Mouse (Mus musculus): ENCODE measurements around the gene Kirrel3.

Kirrel3 gene

DNA sequence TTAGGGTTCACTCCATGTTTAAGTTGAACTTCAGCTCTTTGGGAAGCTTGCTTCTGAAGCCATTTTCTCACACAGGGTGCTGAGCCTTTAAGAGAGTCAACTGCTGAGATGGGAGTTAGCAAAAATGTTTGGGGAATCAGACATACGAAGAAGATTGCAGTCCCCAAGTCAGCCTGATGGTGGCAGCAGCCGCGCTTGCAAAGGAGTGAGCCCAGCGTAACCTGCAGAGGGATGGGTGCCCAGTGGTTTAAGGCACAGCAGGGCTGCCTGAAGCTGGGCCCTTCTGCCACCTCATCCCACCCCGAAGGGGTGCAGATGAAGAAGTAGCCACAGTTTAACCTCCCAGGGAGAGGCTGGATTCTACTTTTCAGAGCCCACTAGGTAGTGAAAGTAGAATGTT, 13.0 kb downstream of the Kirrel3 start:
- DNase-seq (ENCODE audit: low read depth, low spot score), result peak; percentile 76

DNA sequence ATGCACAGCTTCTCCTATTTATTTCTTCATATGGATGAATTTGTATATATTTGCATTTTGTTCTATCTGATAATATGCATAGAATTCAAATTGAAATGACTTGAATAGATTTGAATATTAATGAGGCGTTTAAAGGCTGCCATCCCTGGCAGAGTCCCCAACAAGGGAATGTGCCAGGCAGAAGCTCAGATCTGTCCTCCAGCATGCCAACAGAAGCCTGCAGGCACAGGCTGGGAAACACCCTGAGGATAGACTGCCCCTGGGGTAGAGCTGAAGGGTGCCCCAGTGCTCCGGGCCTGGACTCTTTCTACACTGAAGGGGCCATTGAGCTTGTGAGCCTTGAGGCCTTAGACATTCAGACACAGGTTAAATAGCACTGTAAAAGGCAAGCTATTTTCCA, 21.5 kb downstream of the Kirrel3 start:
- no peak for DNase-seq (ENCODE audit: low read depth, low spot score)

DNA sequence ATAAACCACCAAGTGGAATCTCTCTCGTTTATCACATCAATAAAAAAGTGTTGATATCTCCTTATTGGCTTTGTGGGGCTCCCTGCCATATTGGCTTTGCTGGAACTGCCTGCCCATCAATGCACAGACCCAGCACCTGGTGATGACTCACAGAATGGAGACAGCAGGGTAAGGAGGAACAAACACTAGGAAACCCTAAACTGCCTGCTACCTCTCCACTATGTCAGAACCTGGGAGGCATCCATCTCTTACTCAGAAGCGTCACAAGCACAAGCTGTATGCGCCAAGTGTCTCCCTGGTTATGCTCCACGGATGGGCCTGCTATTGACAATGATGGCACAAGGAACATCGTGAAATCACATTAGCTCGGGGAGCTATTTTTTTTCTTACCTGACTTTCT, 33.2 kb downstream of the Kirrel3 start:
- no peak for DNase-seq (ENCODE audit: low read depth, low spot score)

DNA sequence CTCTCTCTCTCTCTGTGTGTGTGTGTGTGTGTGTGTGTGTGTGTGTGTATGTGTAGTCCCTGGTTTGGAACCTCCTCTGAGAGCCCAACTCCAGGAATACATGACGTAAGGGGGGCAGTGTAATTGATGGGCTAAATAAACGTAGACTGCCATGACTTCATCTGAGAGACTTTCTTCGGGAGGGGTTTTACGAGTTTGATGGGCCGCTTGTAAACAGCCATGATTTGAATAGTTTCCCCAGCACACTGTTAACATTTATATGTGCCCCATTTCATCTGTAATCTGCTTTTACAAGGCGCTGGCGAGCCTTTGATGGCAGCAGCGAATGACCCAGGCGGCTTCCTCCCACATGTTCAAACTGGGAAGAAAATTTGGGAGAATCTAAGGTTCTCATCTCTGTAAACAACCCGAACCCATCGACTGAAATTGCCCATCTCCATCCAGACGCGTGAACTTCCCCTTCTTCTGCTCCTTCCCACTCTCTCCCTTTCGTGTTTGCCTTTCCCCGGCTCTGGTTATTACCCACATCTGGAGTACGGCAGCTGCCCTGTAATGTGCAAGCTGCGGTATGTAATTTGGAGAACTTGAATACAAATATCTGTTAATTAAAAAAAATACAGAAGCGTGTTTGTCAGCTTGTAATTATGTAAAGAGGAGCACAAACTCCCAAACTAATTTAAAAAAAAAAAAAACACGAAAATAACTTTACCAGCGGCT, 34.7 kb downstream of the Kirrel3 start:
- peak; percentile 54 for DNase-seq (ENCODE audit: low read depth, low spot score)

DNA sequence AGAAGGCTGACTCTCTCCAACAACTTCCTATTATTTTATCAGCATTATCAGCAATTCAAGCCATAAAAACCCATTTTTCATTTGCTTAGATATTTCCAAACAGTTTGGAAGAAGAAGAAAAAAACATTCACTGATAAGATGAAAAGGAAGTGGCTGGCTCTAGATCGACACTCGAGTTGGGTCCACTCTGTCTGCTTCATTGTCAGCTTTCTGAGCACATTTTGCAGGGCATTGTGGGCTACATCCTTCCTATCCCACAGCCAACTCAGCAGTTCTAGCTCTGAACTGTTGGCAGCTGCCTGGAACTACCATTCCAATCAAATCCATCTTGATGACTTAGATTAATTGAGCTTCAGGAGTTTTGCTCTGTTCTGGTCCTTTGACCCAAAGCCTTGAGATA, 40.0 kb downstream of the Kirrel3 start:
- no peak for DNase-seq (ENCODE audit: low read depth, low spot score)

DNA sequence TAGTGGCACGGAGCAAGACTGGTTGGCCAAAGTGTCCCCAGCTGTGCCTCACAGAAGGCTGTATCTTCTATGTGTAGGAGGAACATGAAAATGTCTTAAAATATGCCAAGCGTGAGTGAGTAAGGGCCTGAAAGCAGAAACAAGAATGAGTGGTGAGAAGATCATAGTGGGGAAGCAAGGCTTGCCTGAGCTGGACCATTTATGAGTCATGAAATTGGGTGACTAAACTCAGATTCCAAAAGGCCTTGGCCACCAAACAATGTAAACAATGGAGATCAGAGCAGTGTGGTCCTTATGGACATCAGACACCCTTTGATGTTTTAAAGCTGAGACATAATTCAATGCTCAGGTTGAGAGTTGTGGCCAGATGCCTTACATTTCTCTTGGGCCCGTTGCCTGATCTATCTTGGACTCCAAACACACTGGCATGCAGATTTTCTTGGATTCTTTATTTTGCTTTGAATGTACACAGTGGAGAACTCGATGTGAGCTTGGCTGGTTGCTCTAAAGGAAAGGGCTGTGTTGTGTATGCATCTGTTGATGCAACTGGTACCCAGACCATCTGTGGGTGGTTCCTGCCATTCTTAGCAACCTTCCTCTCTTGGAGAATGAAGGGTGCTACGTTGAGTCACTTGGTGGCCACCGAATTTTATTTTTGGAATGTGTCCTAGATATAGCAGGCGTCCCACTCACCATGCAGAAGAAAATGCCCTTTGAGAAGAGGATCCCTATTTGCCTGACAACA, 53.1 kb downstream of the Kirrel3 start:
- DNase-seq (ENCODE audit: low read depth, low spot score), result no peak

DNA sequence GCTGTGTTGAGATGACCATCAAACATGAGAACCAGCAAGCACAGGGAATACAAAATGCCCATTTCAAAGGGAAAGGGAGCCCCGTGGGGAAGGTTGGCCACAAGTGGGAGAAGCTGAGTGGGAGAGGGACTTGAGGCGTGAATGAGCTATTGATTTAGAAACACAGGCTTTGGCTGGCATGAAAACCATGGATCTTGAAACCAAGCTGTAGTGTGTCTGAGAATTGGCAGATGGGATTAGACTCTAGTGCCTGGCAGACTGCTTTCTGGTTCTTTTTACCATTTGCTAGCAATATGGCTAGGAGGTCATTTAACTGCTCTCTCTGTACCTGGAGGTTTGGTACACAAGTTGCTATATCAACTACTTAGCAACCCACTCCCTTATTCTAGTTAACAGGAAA, 56.2 kb downstream of the Kirrel3 start:
- no peak for DNase-seq (ENCODE audit: low read depth, low spot score)

DNA sequence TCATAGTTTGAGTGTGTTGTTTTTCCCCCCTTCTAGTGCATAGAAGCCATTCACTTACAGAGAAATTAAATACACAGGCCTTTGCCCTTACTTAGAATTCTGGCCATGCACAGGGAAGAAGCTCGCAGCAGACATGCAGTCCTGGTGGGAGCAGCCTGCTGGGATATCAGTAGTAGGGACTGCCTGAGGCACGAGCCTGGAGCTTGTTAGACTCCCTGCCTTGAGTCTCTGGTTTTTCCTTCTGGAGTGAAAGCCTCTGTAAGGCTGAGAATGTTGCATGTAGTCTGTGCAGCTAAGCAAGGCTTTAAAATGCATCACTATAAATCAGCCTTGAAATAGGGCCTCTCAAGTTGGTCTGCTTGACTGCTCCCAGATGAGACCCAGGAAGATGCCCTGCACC, 70.0 kb downstream of the Kirrel3 start:
- no peak for DNase-seq (ENCODE audit: low read depth, low spot score)

DNA sequence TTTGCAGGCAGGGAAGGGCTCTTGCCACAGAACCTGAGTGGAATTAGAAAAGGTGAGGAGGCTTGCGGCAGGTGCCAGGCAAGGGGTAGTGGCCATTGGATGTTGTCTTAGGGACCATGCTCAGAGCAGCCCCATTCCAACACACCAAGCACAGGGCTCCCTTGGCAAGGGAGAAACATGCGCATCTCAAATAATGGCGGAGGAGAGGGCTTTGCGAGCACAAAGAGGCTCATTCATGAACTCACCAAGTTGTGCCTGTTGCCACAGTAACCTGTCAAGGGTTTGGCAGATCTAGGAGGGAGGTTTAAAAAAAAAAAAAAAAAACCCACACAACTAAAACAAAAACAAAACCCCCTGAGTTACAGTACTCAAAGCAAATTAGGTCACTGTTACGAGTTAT, 72.2 kb downstream of the Kirrel3 start:
- DNase-seq (ENCODE audit: low read depth, low spot score), result peak; percentile 52

DNA sequence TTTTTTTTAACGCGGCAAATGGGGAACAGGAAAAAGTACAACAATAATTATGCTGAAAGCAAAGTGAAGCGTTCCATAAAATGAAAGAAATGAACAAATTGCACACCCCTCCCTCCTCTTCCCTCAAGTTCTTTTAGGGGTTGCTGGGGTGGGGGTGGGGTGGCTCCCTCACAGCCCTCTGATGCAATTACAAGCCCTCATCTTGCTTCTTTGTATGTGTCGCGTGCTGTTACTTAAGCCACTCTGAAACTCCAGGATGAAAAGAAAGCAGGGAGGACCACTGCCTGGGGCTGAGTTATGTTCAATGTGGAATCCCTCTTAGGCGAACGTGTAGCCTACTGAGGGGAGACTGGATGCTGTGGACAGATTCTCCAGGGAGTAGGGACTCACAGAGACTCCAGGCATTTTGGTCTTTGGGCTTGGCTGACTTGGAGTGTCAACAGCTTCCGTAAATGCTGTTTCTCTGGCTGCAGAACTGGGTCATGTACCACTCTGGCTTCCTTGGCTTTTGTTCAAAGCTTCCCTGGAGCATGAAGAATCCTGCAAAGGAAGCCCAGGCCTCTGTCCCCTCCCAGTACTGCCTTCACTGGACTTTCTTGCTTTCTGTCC, 72.7 kb downstream of the Kirrel3 start:
- peak; percentile 25 for DNase-seq (ENCODE audit: low read depth, low spot score)

DNA sequence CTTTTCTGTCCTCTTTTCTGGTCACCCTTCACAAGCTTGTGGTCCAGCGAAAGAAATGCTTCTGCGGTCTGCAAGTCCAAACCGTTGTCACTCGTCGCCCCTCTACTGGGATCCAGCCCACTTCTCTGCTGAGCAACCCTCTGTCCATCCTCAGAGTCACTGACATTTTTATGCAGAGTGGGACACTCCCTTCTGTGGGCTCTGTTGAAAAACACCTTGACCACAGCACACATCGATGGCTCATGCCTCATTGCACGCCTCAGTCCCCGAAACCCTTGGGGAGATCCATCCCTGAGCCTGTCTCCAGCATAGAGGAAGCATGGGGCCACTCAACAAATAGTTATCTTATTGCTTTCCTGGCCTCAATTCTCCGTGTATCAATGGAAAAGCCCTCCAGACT, 73.4 kb downstream of the Kirrel3 start:
- DNase-seq (ENCODE audit: low read depth, low spot score), result no peak

DNA sequence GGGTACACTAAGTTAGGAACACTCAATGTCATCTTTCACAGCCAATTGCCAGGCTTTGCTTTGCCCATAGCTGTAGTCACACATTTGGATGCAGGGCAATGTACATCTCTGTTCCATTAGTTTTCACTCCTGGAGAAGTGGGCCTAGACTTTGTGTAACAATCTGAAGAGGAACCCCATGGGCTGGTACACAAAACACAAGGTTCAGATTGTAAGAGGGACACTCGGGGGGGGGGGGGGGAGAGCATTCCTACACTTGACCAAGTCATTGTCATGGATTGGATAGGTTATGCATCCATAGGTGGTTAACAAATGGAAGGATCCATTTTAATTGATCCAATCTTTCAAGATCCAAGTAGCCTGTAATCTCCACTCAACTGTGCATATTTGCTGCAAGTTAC, 75.6 kb downstream of the Kirrel3 start:
- DNase-seq (ENCODE audit: low read depth, low spot score), result no peak

DNA sequence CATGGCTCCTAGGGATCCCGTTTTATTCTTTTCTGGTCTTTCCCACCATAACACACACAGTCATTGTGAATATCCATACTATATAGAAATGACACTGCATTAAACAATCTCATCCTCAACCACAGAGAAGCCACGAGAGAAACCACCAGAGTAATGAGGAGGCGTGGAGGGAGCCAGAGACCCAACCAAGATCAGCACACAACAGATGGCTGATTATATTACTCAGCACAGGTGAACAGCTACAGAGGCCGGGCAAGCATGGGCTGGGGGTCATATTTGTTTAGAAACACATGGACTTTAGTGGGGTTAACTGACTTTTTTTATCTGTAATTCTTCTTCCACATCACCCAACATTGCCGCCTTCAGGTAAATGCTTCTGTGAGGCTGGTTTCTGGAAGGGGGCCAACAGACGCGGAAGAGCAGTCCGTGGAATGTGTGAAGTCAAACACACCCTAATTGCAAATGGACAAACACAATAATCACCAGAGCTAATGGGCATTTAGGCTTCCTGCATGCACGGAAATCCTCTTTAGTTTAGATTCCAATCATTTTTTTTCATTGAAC, 76.8 kb downstream of the Kirrel3 start:
- DNase-seq (ENCODE audit: low read depth, low spot score), result no peak

DNA sequence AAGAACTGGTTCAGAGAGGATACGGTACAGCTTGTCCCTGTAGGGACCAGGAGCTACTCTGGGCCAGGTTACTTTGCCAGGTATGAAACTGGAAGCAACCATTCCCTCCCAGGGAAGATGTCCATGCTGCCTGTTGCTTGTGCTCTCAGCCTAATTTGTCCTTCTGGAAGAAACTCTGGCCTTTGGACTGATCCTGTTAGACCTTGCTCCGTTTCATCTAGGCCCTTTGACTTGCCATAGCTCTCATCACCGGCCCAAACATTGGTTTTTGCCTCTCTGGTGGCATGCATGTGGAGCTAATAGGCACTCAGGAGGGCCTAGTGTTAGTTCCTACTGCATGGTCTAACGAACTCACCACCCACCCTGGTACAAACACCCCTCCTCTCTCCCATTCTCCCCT, 88.2 kb downstream of the Kirrel3 start:
- DNase-seq (ENCODE audit: low read depth, low spot score), result no peak

DNA sequence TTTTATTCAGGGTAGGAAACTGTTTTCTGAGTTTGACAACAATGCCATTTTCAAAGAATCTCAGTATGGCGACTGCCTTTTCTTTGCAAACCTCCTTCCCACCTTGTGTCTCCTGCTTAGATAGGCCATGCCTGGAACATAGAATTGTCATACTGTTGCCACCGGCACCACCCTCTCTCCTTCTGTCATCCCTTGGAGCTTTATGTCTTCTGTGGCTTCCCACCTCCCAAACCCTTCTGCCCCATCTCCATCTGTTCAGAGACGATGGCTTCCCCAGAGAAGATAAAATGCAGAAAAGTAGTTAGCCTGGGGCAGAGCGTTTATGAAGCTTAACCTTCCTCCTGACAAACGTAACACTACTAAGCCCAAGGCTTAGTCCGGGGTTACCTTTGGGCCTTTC, 88.9 kb downstream of the Kirrel3 start:
- DNase-seq (ENCODE audit: low read depth, low spot score), result no peak

DNA sequence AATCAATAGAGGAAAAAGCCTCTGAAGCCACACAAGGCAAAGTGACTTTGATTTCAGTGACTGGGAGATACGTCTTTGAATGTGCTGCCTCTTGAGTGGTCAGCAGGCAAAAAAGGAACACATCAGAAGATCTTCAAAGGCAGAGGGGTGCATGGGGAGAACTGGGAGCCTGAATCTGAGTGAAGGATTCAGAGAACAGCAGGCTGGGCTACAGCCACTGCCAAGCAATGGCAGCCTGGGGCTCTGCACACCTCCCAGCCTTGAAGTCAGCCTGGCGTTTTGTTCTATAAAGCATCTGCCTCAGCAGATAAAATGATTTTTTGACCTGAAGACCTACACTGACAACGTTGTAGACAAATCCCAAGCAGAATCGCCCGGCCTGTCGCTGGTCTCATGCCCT, 93.5 kb downstream of the Kirrel3 start:
- no peak for DNase-seq (ENCODE audit: low read depth, low spot score)

DNA sequence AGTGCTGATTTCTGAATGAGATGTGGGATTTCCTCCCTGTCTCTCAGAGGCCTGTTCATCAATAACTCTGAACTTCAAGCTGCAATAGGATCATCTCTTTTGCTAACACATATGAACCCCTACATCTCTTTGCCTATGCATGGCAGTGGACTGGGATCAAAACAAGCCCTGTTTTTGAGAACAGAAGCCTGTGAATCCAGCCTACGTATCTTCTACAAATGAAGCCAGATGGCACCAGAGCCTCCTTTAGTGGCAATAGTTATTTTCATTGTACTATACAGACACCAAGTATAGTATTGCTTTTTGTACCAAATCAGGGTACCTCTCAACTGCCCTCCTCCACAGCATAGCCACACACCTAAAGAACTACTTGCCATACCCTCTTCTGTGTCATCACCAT, 94.4 kb downstream of the Kirrel3 start:
- DNase-seq (ENCODE audit: low read depth, low spot score), result no peak

DNA sequence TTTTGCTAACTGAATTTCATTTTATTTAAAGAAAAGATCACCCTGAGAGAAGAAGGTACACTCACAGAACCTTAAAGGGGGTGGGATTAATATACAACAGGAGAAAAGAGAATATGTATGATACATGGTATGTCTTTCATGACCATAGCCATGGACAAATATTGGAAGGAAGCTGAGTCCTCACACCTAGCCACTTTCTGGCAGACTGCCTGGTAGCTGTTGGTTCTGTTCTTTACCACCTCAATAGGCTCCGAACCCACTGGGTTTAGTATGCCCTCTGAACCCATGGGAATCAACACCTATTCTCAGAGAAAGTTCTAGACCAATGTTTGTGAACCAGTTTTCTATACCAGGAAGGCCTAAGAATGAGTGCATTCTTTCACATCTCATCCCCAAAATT, 96.8 kb downstream of the Kirrel3 start:
- DNase-seq (ENCODE audit: low read depth, low spot score), result no peak

DNA sequence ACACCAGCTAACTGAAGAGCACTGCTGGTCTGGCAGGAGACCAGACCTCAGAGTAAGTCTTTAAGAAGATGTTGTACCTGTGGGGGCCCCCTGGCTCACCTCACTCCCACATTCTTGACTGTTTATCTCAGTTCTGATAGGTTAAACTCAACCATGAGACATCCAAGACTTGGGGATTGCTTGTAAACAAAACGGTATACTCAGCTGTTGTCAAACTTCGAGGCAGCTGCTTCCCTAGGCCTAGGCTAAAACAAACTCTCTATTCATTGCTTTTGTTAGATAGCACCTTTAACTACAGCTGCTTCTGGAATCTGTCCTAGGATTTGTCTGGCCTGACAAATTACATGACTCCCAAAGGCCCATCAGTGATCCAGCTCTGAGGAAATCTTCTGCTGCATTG, 99.8 kb downstream of the Kirrel3 start:
- no peak for DNase-seq (ENCODE audit: low read depth, low spot score)

DNA sequence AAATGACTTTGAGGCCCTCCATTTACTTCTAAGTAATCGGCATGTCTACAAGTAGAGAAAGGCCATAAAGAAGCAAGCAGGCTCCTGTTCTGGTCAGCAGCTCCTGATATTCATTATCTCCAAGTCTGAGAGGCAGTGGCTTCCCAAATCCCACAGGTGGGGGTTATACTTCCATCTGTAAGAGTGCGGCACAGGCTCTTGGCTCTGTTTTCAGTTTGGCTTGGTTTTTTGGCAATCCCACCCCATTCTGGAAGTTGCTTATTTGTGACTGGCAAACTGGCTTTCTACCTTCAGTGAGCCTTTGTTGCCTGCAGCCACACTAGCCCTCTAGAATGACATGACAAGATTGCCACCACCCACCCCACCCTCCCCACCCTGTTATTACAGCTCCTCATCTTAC, 100.4 kb downstream of the Kirrel3 start:
- no peak for DNase-seq (ENCODE audit: low read depth, low spot score)

DNA sequence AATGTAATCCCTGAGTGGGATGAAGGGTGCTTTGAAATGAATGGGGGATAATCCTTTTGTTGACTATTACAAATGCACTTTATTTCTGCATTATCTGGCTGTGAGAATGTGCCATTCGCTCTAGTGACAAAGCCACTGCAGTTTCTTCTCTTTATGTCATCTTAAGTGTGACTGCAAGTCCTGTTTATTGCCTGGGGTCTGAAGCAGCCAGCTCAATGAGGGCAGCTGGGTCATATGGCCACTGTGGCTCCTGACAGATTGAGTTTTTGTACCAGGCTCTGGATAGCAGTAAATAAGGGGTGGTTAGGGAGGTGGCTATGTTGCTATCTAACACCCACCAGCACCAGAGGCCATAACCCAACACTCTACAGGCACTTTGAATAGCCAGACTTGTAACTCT, 104.1 kb downstream of the Kirrel3 start:
- DNase-seq (ENCODE audit: low read depth, low spot score), result no peak

DNA sequence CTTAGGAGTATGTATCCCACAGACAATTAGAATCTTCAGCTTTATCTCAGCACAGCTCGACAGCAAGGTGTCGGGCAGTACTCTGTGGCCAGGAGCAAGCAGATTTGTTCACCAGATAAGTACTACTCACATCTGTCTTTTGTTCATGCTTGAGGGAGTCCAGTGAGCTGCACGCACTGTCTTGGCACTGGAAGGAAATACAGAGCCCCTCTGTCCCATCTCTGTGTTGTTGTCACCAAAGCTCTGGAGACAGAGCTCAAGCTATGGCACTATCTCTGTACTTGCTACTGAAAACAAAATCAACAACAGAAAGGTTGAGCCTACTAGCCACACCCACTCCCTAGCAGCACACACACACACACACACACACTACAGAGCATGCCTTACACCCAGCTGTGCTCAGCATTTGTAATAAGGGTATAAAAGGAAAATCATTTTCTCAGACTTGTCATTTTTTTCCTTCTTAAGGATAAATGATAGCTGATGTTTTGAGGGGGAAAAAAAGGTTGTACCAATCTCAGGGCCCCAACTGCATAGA, 106.4 kb downstream of the Kirrel3 start:
- no peak for DNase-seq (ENCODE audit: low read depth, low spot score)

All from forelimb bud, embryonic 11.5 days (tissue).